13 mouse cellular contexts compared by ENCODE assay signal in the genomic region with DNA sequence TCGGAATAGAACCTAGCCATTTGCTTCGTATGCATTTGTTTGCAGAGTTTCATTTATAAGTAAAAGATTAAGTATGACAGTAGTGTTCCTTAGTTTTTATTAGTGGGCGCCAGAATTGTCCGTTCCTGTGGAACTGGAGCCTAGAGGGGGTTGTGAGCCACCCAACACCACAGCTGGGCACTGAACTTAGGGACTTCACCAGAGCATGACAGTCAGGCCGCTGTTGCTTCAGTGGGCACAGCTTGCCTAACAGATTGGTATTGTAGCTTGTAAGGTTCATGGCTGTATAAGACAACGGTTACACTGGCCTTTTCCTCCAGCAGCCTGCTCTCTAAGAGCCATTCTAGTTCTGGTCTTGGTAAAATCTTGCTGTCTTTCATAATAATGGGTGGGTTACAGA.
DNase-seq lines count a peak whose midpoint lies in the region; ATAC-seq and TF ChIP-seq lines count a peak whose summit lies in the region.
"Had no signal": no experiment of that assay in that cellular context is flagged by ENCODE, and none has a peak within 500 bp of the region (broad histone marks: within the 10 kb centered on the region; RNA-seq: fewer than 3 reads in every experiment).

No protein-coding gene starts in this region.

- H3K27me3 ChIP-seq in kidney, adult 2 months (replicated peaks; ENCODE audit: control insufficient read depth, insufficient read depth, low read length): no peaks in the 10 kb centered on the region
- no peaks in the 10 kb centered on the region for H3K27me3 ChIP-seq in kidney, postnatal 0 days (ENCODE audit: insufficient read depth, low read length)
- H3K27me3 ChIP-seq: embryonic facial prominence, embryonic 12.5 days; forebrain, embryonic 15.5 days; hindbrain, embryonic 13.5 days had no signal

- no peak overlapping the region for H3K27ac ChIP-seq in kidney, adult 2 months (ENCODE audit: insufficient read depth, low read depth, low read length)
- peak overlapping the region; percentile 20; the same call in 1 of the 2 replicates for H3K27ac ChIP-seq in kidney, postnatal 0 days
- H3K27ac ChIP-seq: embryonic facial prominence, embryonic 12.5 days; forebrain, embryonic 15.5 days; heart, embryonic 10.5 days; hindbrain, embryonic 13.5 days had no signal

- no peak overlapping the region for H3K4me3 ChIP-seq in kidney, adult 2 months (ENCODE audit: insufficient read depth, low read depth, low read length)
- no peak overlapping the region for H3K4me3 ChIP-seq in kidney, postnatal 0 days (replicated peaks; ENCODE audit: low read depth, low read length)
- H3K4me3 ChIP-seq: embryonic facial prominence, embryonic 12.5 days; forebrain, embryonic 15.5 days; heart, embryonic 10.5 days; hindbrain, embryonic 13.5 days had no signal

- peaks cover 6% of the 10 kb centered on the region; the same call in 1 of the 2 replicates for H3K4me1 ChIP-seq in kidney, adult 2 months (ENCODE audit: control insufficient read depth, insufficient read depth, low read length)
- H3K4me1 ChIP-seq in kidney, postnatal 0 days (replicated peaks; ENCODE audit: insufficient read depth, low read length): no peaks in the 10 kb centered on the region
- H3K4me1 ChIP-seq: embryonic facial prominence, embryonic 12.5 days; heart, embryonic 10.5 days; hindbrain, embryonic 13.5 days had no signal

- no peak for TF ChIP-seq POLR2A in kidney, adult 2 months (IDR thresholded peaks at IDR 0.05; ENCODE audit: low read depth, low read length)

- peak; percentile 25; the same call in 1 of the 2 replicates for ATAC-seq in kidney, postnatal 0 days (replicated peaks; ENCODE audit: low FRiP score, low read depth)
- ATAC-seq: CD4-positive, CD25-positive, alpha-beta regulatory T cell, adult 4 months had no signal

- 40% methylated on average over 6 of the region's 6 CpGs for WGBS in kidney, adult 2 months
- 56% methylated on average over 6 of the region's 6 CpGs for WGBS in kidney, postnatal 0 days

- DNase-seq in A20 (ENCODE audit: low read depth, low spot score): peak; percentile 10
- DNase-seq in kidney, adult 2 months: peak; percentile 13
- peak; percentile 5 for DNase-seq in kidney, postnatal 0 days (ENCODE audit: low spot score)
- DNase-seq in kidney, postnatal 4 days: peak; percentile 5 to 22
- DNase-seq in ovary, postnatal 36 days (ENCODE audit: low spot score): no peak
- no peak for DNase-seq in B cell, adult 2 months
- DNase-seq: gastrocnemius, postnatal 36 days had no signal

- no peaks in the 10 kb centered on the region for H3K9me3 ChIP-seq in kidney, postnatal 0 days (replicated peaks; ENCODE audit: low read length)
- H3K9me3 ChIP-seq: embryonic facial prominence, embryonic 12.5 days; forebrain, embryonic 15.5 days; G1E; heart, embryonic 10.5 days; hindbrain, embryonic 13.5 days had no signal

- H3K9ac ChIP-seq in kidney, postnatal 0 days (ENCODE audit: low read depth, low read length): no peak overlapping the region
- H3K9ac ChIP-seq: embryonic facial prominence, embryonic 12.5 days; forebrain, embryonic 15.5 days; hindbrain, embryonic 13.5 days had no signal

- no peak for TF ChIP-seq CTCF in kidney, adult 2 months (conservative IDR thresholded peaks at IDR 0.05; ENCODE audit: insufficient read depth, insufficient read length, low read depth, low read length)
- no peak for TF ChIP-seq CTCF in kidney, postnatal 0 days (IDR thresholded peaks at IDR 0.05; ENCODE audit: low read depth)

- no peak overlapping the region for H3K4me2 ChIP-seq in kidney, postnatal 0 days (ENCODE audit: low read length)
- H3K4me2 ChIP-seq: embryonic facial prominence, embryonic 12.5 days; forebrain, embryonic 15.5 days; hindbrain, embryonic 13.5 days had no signal

- H3K36me3 ChIP-seq in kidney, adult 2 months (ENCODE audit: control insufficient read depth, insufficient read depth, low read length): no peaks in the 10 kb centered on the region
- H3K36me3 ChIP-seq in kidney, postnatal 0 days (ENCODE audit: insufficient read depth, low read length): no peaks in the 10 kb centered on the region
- H3K36me3 ChIP-seq: embryonic facial prominence, embryonic 12.5 days; forebrain, embryonic 15.5 days; G1E; heart, embryonic 10.5 days; hindbrain, embryonic 13.5 days had no signal

Comparison
In these comparisons a context has a peak if more than half of its experiments do, and no peak if none do; other contexts are left out.
1. DNase-seq: peak in A20 (single experiment), kidney, adult 2 months (single experiment), kidney, postnatal 0 days (single experiment) and kidney, postnatal 4 days (2 of 2); none in ovary, postnatal 36 days (single experiment) and B cell, adult 2 months (0 of 2).